Mouse (Mus musculus): ENCODE results near the gene Zfand4.
"Not testable (repeated sequence)": the region's sequence is repeated elsewhere in the genome, so short reads cannot be mapped to it uniquely, and the experiment has no call there.

Zfand4 gene

GRCm38 (mm10) chr6:116311411-116311810 lies 47.4 kb downstream of the Zfand4 start:
- in situ Hi-C loops (cut with MboI, MseI), result no loop called here

GRCm38 (mm10) chr6:116319259-116319658 lies 55.2 kb downstream of the Zfand4 start:
- in situ Hi-C loops (cut with MboI, MseI), result no loop called here

- in situ Hi-C loops (cut with MboI, MseI), result no loop called here
Observed at GRCm38 (mm10) chr6:116326641-116327040, 62.6 kb downstream of the Zfand4 start.

- in situ Hi-C loops (cut with MboI, MseI), result no loop called here
Observed at GRCm38 (mm10) chr6:116331396-116331795, 67.4 kb downstream of the Zfand4 start.

GRCm38 (mm10) chr6:116337466-116337834 lies 73.4 kb downstream of the Zfand4 start:
- in situ Hi-C loops (cut with MboI, MseI), result no loop called here

GRCm38 (mm10) chr6:116337835-116338501 lies 73.9 kb downstream of the Zfand4 start, which contains the start of gene March8:
March8 (plus strand) TSS chr6:116338024.
- in situ Hi-C loops (cut with MboI, MseI), result no loop called here

- in situ Hi-C loops (cut with MboI, MseI), result no loop called here
Observed at GRCm38 (mm10) chr6:116338520-116338919, 74.5 kb downstream of the Zfand4 start.

- in situ Hi-C loops (cut with MboI, MseI), result no loop called here
Observed at GRCm38 (mm10) chr6:116339088-116339487, 75.1 kb downstream of the Zfand4 start.

- in situ Hi-C loops (cut with MboI, MseI), result no loop called here
Observed at GRCm38 (mm10) chr6:116340521-116340920, 76.5 kb downstream of the Zfand4 start.

GRCm38 (mm10) chr6:116347953-116348352 lies 83.9 kb downstream of the Zfand4 start:
- in situ Hi-C loops (cut with MboI, MseI), result no loop called here

GRCm38 (mm10) chr6:116349997-116350396 lies 86.0 kb downstream of the Zfand4 start:
- in situ Hi-C loops (cut with MboI, MseI), result no loop called here

- in situ Hi-C loops (cut with MboI, MseI), result no loop called here
Observed at GRCm38 (mm10) chr6:116350643-116351042, 86.6 kb downstream of the Zfand4 start.

GRCm38 (mm10) chr6:116351534-116351933 lies 87.5 kb downstream of the Zfand4 start:
- in situ Hi-C loops (cut with MboI, MseI), result no loop called here

GRCm38 (mm10) chr6:116353428-116353827 lies 89.4 kb downstream of the Zfand4 start:
- in situ Hi-C loops (cut with MboI, MseI), result no loop called here

- in situ Hi-C loops (cut with MboI, MseI), result not testable (repeated sequence)
Observed at GRCm38 (mm10) chr6:116356311-116356947, 92.4 kb downstream of the Zfand4 start.

- in situ Hi-C loops (cut with MboI, MseI), result no loop called here
Observed at GRCm38 (mm10) chr6:116356948-116357325, 92.9 kb downstream of the Zfand4 start.

GRCm38 (mm10) chr6:116358056-116358455 lies 94.0 kb downstream of the Zfand4 start:
- in situ Hi-C loops (cut with MboI, MseI), result no loop called here

GRCm38 (mm10) chr6:116359256-116359655 lies 95.2 kb downstream of the Zfand4 start:
- in situ Hi-C loops (cut with MboI, MseI), result no loop called here

- in situ Hi-C loops (cut with MboI, MseI), result loop anchor here (10.0 kb wide), 1 partner anchor 953 kb away; no protein-coding TSS in a partner anchor
Observed at GRCm38 (mm10) chr6:116361463-116361862, 97.4 kb downstream of the Zfand4 start.

GRCm38 (mm10) chr6:116361993-116362392 lies 98.0 kb downstream of the Zfand4 start:
- in situ Hi-C loops (cut with MboI, MseI), result loop anchor here (10.0 kb wide), 1 partner anchor 953 kb away; no protein-coding TSS in a partner anchor

- in situ Hi-C loops (cut with MboI, MseI), result loop anchor here (10.0 kb wide), 1 partner anchor 947 kb away; no protein-coding TSS in a partner anchor
Observed at GRCm38 (mm10) chr6:116367971-116368370, 103.9 kb downstream of the Zfand4 start.

GRCm38 (mm10) chr6:116369811-116370210 lies 105.8 kb downstream of the Zfand4 start:
- in situ Hi-C loops (cut with MboI, MseI), result loop anchor here (10.0 kb wide), 1 partner anchor 945 kb away; no protein-coding TSS in a partner anchor
